Mouse (Mus musculus): ENCODE data around the gene Lzts3. TPM values are rescaled to one million over a fixed set of nuclear protein-coding genes. Genes with fewer than 3 reads are reported as not detected.

The Lzts3 gene
- total and polyA plus RNA-seq, 2 experiments: 8.0 to 30.7 TPM

GRCm38 (mm10) chr2:130597601-130598010, 45.0 kb downstream of the Lzts3 start:
- H3K36me3 ChIP-seq (ENCODE audit: control insufficient read depth, insufficient read depth, low read length): peaks cover 18% of the 10 kb centered on the region

GRCm38 (mm10) chr2:130595596-130595995, 47.0 kb downstream of the Lzts3 start:
- WGBS: 96% methylated on average over 1 of the region's 1 CpGs
- no peak for DNase-seq (ENCODE audit: extremely low read depth, low read depth, low spot score)
- H3K4me1 ChIP-seq (ENCODE audit: control insufficient read depth, insufficient read depth, low read length): no peaks in the 10 kb centered on the region
- H3K79me2 ChIP-seq (ENCODE audit: control insufficient read depth, insufficient read depth, low read length): no peaks in the 10 kb centered on the region
- no peaks in the 10 kb centered on the region for H3K27me3 ChIP-seq (ENCODE audit: control insufficient read depth, insufficient read depth, low read length)
- H3K36me3 ChIP-seq (ENCODE audit: control insufficient read depth, insufficient read depth, low read length): peaks cover 17% of the 10 kb centered on the region
- no peak overlapping the region for H3K9ac ChIP-seq (ENCODE audit: low read depth, low read length)
- TF ChIP-seq POLR2A (IDR thresholded peaks at IDR 0.05; ENCODE audit: extremely low read depth, insufficient read depth, low read length): no peak
- TF ChIP-seq CTCF (IDR thresholded peaks at IDR 0.05; ENCODE audit: low read depth, low read length): no peak
- no peak overlapping the region for H3K4me3 ChIP-seq (ENCODE audit: insufficient read depth, low read depth, low read length)
- H3K27ac ChIP-seq (replicated peaks; ENCODE audit: insufficient read depth, low read depth, low read length): no peak overlapping the region

More at GRCm38 (mm10) chr2:130597601-130598010, 45.0 kb downstream of the Lzts3 start:
- H3K9ac ChIP-seq (ENCODE audit: low read depth, low read length): no peak overlapping the region
- no peak overlapping the region for H3K4me3 ChIP-seq (ENCODE audit: insufficient read depth, low read depth, low read length)
- H3K4me1 ChIP-seq (ENCODE audit: control insufficient read depth, insufficient read depth, low read length): no peaks in the 10 kb centered on the region
- peak; percentile 12 for DNase-seq (ENCODE audit: extremely low read depth, low read depth, low spot score)
- 31% methylated on average over 1 of the region's 1 CpGs for WGBS
- H3K27ac ChIP-seq (replicated peaks; ENCODE audit: insufficient read depth, low read depth, low read length): no peak overlapping the region
- TF ChIP-seq POLR2A (IDR thresholded peaks at IDR 0.05; ENCODE audit: extremely low read depth, insufficient read depth, low read length) (no peak), CTCF (IDR thresholded peaks at IDR 0.05; ENCODE audit: low read depth, low read length) (peak; percentile 40; the same call in 1 of the 2 replicates)
- no peaks in the 10 kb centered on the region for H3K79me2 ChIP-seq (ENCODE audit: control insufficient read depth, insufficient read depth, low read length)
- H3K27me3 ChIP-seq (ENCODE audit: control insufficient read depth, insufficient read depth, low read length): no peaks in the 10 kb centered on the region

GRCm38 (mm10) chr2:130591016-130591415, 51.6 kb downstream of the Lzts3 start:
- no peak for DNase-seq (ENCODE audit: extremely low read depth, low read depth, low spot score)
- no peaks in the 10 kb centered on the region for H3K79me2 ChIP-seq (ENCODE audit: control insufficient read depth, insufficient read depth, low read length)
- no peaks in the 10 kb centered on the region for H3K27me3 ChIP-seq (ENCODE audit: control insufficient read depth, insufficient read depth, low read length)
- WGBS: 95% methylated on average over 2 of the region's 2 CpGs
- H3K4me3 ChIP-seq (ENCODE audit: insufficient read depth, low read depth, low read length): no peak overlapping the region
- no peak for TF ChIP-seq CTCF (IDR thresholded peaks at IDR 0.05; ENCODE audit: low read depth, low read length)
- no peak overlapping the region for H3K27ac ChIP-seq (replicated peaks; ENCODE audit: insufficient read depth, low read depth, low read length)
- peaks cover 8% of the 10 kb centered on the region for H3K36me3 ChIP-seq (ENCODE audit: control insufficient read depth, insufficient read depth, low read length)
- H3K4me1 ChIP-seq (ENCODE audit: control insufficient read depth, insufficient read depth, low read length): no peaks in the 10 kb centered on the region
- H3K9ac ChIP-seq (ENCODE audit: low read depth, low read length): no peak overlapping the region

GRCm38 (mm10) chr2:130589761-130590160, 52.8 kb downstream of the Lzts3 start:
- Histone ChIP-seq H3K27me3 (ENCODE audit: control insufficient read depth, insufficient read depth, low read length) (no peaks in the 10 kb centered on the region), H3K36me3 (ENCODE audit: control insufficient read depth, insufficient read depth, low read length) (peaks cover 2% of the 10 kb centered on the region; the same call in 1 of the 2 replicates), H3K27ac (replicated peaks; ENCODE audit: insufficient read depth, low read depth, low read length) (no peak overlapping the region), H3K9ac (ENCODE audit: low read depth, low read length) (no peak overlapping the region), H3K4me1 (ENCODE audit: control insufficient read depth, insufficient read depth, low read length) (no peaks in the 10 kb centered on the region), H3K79me2 (ENCODE audit: control insufficient read depth, insufficient read depth, low read length) (no peaks in the 10 kb centered on the region), H3K4me3 (ENCODE audit: insufficient read depth, low read depth, low read length) (no peak overlapping the region)
- WGBS: 84% methylated on average over 2 of the region's 2 CpGs
- TF ChIP-seq CTCF (IDR thresholded peaks at IDR 0.05; ENCODE audit: low read depth, low read length): no peak
- TF ChIP-seq POLR2A (IDR thresholded peaks at IDR 0.05; ENCODE audit: extremely low read depth, insufficient read depth, low read length): no peak
- no peak for DNase-seq (ENCODE audit: extremely low read depth, low read depth, low spot score)

GRCm38 (mm10) chr2:130589157-130589556, 53.4 kb downstream of the Lzts3 start:
- TF ChIP-seq POLR2A (IDR thresholded peaks at IDR 0.05; ENCODE audit: extremely low read depth, insufficient read depth, low read length) (no peak), CTCF (IDR thresholded peaks at IDR 0.05; ENCODE audit: low read depth, low read length) (no peak)
- Histone ChIP-seq H3K27ac (replicated peaks; ENCODE audit: insufficient read depth, low read depth, low read length) (no peak overlapping the region), H3K9ac (ENCODE audit: low read depth, low read length) (no peak overlapping the region)

GRCm38 (mm10) chr2:130588373-130588772, 54.2 kb downstream of the Lzts3 start:
- H3K79me2 ChIP-seq (ENCODE audit: control insufficient read depth, insufficient read depth, low read length): no peaks in the 10 kb centered on the region
- no peaks in the 10 kb centered on the region for H3K36me3 ChIP-seq (ENCODE audit: control insufficient read depth, insufficient read depth, low read length)
- DNase-seq (ENCODE audit: extremely low read depth, low read depth, low spot score): no peak
- H3K9ac ChIP-seq (ENCODE audit: low read depth, low read length): no peak overlapping the region
- TF ChIP-seq CTCF (IDR thresholded peaks at IDR 0.05; ENCODE audit: low read depth, low read length): no peak
- no peak for TF ChIP-seq POLR2A (IDR thresholded peaks at IDR 0.05; ENCODE audit: extremely low read depth, insufficient read depth, low read length)
- no peak overlapping the region for H3K4me3 ChIP-seq (ENCODE audit: insufficient read depth, low read depth, low read length)
- H3K27me3 ChIP-seq (ENCODE audit: control insufficient read depth, insufficient read depth, low read length): no peaks in the 10 kb centered on the region
- WGBS: 67% methylated on average over 2 of the region's 2 CpGs
- no peaks in the 10 kb centered on the region for H3K4me1 ChIP-seq (ENCODE audit: control insufficient read depth, insufficient read depth, low read length)
- H3K27ac ChIP-seq (replicated peaks; ENCODE audit: insufficient read depth, low read depth, low read length): no peak overlapping the region

More at GRCm38 (mm10) chr2:130589157-130589556, 53.4 kb downstream of the Lzts3 start:
- DNase-seq (ENCODE audit: extremely low read depth, low read depth, low spot score): no peak
- Histone ChIP-seq H3K79me2 (ENCODE audit: control insufficient read depth, insufficient read depth, low read length) (no peaks in the 10 kb centered on the region), H3K36me3 (ENCODE audit: control insufficient read depth, insufficient read depth, low read length) (no peaks in the 10 kb centered on the region), H3K4me3 (ENCODE audit: insufficient read depth, low read depth, low read length) (no peak overlapping the region), H3K4me1 (ENCODE audit: control insufficient read depth, insufficient read depth, low read length) (no peaks in the 10 kb centered on the region), H3K27me3 (ENCODE audit: control insufficient read depth, insufficient read depth, low read length) (no peaks in the 10 kb centered on the region)
- 81% methylated on average over 4 of the region's 4 CpGs for WGBS

All from liver, adult 2 months (tissue).